Comparison of ENCODE assay signal across 13 mouse cellular contexts in genomic region chr10:81644716-81645115, GRCm38 (mm10). TPM values are rescaled to one million over a fixed set of nuclear protein-coding genes. Genes with fewer than 3 reads are reported as not detected.
DNase-seq lines count a peak whose midpoint lies in the region; ATAC-seq and TF ChIP-seq lines count a peak whose summit lies in the region.
"Had no signal": no experiment of that assay in that cellular context is flagged by ENCODE, and none has a peak within 500 bp of the region (broad histone marks: within the 10 kb centered on the region; RNA-seq: fewer than 3 reads in every experiment).

No protein-coding gene starts in this region.

- peaks cover 6% of the 10 kb centered on the region for H3K79me2 ChIP-seq in myocyte (ENCODE audit: control insufficient read depth, insufficient read depth)

- no peak for TF ChIP-seq CTCF in bone marrow macrophage, adult 2 months (IDR thresholded peaks at IDR 0.05; ENCODE audit: low read depth, low read length)

- H3K4me3 ChIP-seq in heart, embryonic 10.5 days, result no peak overlapping the region
- peak overlapping the region; percentile 100 for H3K4me3 ChIP-seq in megakaryocyte, embryonic 14.5 days (replicated peaks)
- H3K4me3 ChIP-seq in bone marrow macrophage, adult 2 months (ENCODE audit: insufficient read depth, low read length), result peak overlapping the region; percentile 79
- H3K4me3 ChIP-seq in myocyte, result peak overlapping the region; percentile 51

- H3K9me3 ChIP-seq in heart, embryonic 10.5 days, result no peaks in the 10 kb centered on the region
- no peaks in the 10 kb centered on the region for H3K9me3 ChIP-seq in megakaryocyte, embryonic 14.5 days
- H3K9me3 ChIP-seq: forebrain, embryonic 15.5 days; intestine, embryonic 15.5 days had no signal

- peak overlapping the region; percentile 96 for H3K4me2 ChIP-seq in myocyte (ENCODE audit: low read depth)

- peak; percentile 89 for DNase-seq in heart, adult 11 months
- DNase-seq in heart, embryonic 10.5 days (ENCODE audit: low spot score), result no peak
- no peak for DNase-seq in urinary bladder, adult 18-20 months (ENCODE audit: low spot score in 2 of 2)
- DNase-seq: adrenal gland, postnatal 25 days; lung, adult 2 months; midbrain, embryonic 14.5 days; right cerebral cortex, postnatal 14 days had no signal

- no peak for ATAC-seq in megakaryocyte, adult 5-6 weeks (ENCODE audit: poor library complexity, severe bottlenecking)

- no peaks in the 10 kb centered on the region for H3K36me3 ChIP-seq in heart, embryonic 10.5 days
- H3K36me3 ChIP-seq in megakaryocyte, embryonic 14.5 days (replicated peaks; ENCODE audit: low read length), result peaks cover 37% of the 10 kb centered on the region
- no peaks in the 10 kb centered on the region for H3K36me3 ChIP-seq in myocyte (ENCODE audit: control insufficient read depth, insufficient read depth)
- H3K36me3 ChIP-seq: forebrain, embryonic 15.5 days; intestine, embryonic 15.5 days had no signal

- peaks cover 17% of the 10 kb centered on the region for H3K4me1 ChIP-seq in heart, embryonic 10.5 days
- H3K4me1 ChIP-seq in megakaryocyte, embryonic 14.5 days, result peaks cover 55% of the 10 kb centered on the region
- H3K4me1 ChIP-seq in bone marrow macrophage, adult 2 months (ENCODE audit: control insufficient read depth, insufficient read depth, low read length), result peaks cover 13% of the 10 kb centered on the region

- WGBS in heart, embryonic 10.5 days, result 89% methylated on average over 18 of the region's 18 CpGs

- no peak overlapping the region for H3K27ac ChIP-seq in heart, embryonic 10.5 days
- H3K27ac ChIP-seq in bone marrow macrophage, adult 2 months (ENCODE audit: insufficient read depth, low read depth, low read length), result no peak overlapping the region

- H3K27me3 ChIP-seq in heart, embryonic 10.5 days (ENCODE audit: insufficient read depth, poor library complexity, severe bottlenecking), result 0 out of 2 replicates have a peak, but pooled peaks cover 6% of the 10 kb centered on the region
- H3K27me3 ChIP-seq in megakaryocyte, embryonic 14.5 days (replicated peaks), result no peaks in the 10 kb centered on the region
- H3K27me3 ChIP-seq in myocyte (ENCODE audit: control insufficient read depth, insufficient read depth, insufficient read length), result no peaks in the 10 kb centered on the region
- H3K27me3 ChIP-seq: forebrain, embryonic 15.5 days; intestine, embryonic 15.5 days had no signal

- H3ac ChIP-seq in myocyte (ENCODE audit: control insufficient read depth, insufficient read length), result no peak overlapping the region

- no peak for TF ChIP-seq POLR2A in bone marrow macrophage, adult 2 months (IDR thresholded peaks at IDR 0.05; ENCODE audit: borderline replicate concordance, low read depth, low read length)
- TF ChIP-seq POLR2A in myocyte (IDR thresholded peaks at IDR 0.05; ENCODE audit: insufficient read length, low read depth), result no peak

TF ChIP-seq in myocyte, 11 proteins besides CTCF, POLR2A, EP300 and RAD21:
- TF ChIP-seq SRF (IDR thresholded peaks at IDR 0.05; ENCODE audit: control insufficient read depth, insufficient read length, low read depth) (no peak), E2F4 (IDR thresholded peaks at IDR 0.05; ENCODE audit: insufficient read depth) (no peak)

RNA-seq across cellular contexts. Expression of gene Gm10778, which starts 4.1 kb away (rescaled TPM):
- 4.0 and 4.1 TPM in 2 replicates for polyA plus RNA-seq in heart, embryonic 10.5 days (2016; fragmentation: Nextera tagmentation; extraction: Ambion mirVana)
- 0.19 TPM in 1 of 2 replicates, not detected in the other for polyA plus RNA-seq in megakaryocyte, embryonic 14.5 days (2012; ENCODE audit: insufficient read depth, low replicate concordance)
- 3.0 and 5.4 TPM in 2 replicates for total RNA-seq in megakaryocyte, adult 5-6 weeks (2015)
- 3.4 and 4.9 TPM in 2 replicates for total RNA-seq in megakaryocyte, adult 5-6 weeks (2017)
- polyA plus RNA-seq in bone marrow macrophage, adult 2 months (2012; ENCODE audit: insufficient read depth, insufficient read length, missing spikeins), result 0.66 and 0.67 TPM in 2 replicates
- polyA plus RNA-seq in myocyte (2012; fragmentation: generic; extraction: Trizol), result 0.59 TPM

RNA-seq across cellular contexts. Expression of gene Ankrd24, which starts 16.4 kb away (rescaled TPM):
- polyA plus RNA-seq in heart, embryonic 10.5 days (2016; fragmentation: Nextera tagmentation; extraction: Ambion mirVana), result 9.6 and 12.8 TPM in 2 replicates
- 13.7 and 17.3 TPM in 2 replicates for polyA plus RNA-seq in megakaryocyte, embryonic 14.5 days (2012; ENCODE audit: insufficient read depth, low replicate concordance)
- 1.0 and 1.1 TPM in 2 replicates for total RNA-seq in megakaryocyte, adult 5-6 weeks (2015)
- total RNA-seq in megakaryocyte, adult 5-6 weeks (2017), result 1.7 and 1.8 TPM in 2 replicates
- 7.8 and 9.6 TPM in 2 replicates for polyA plus RNA-seq in bone marrow macrophage, adult 2 months (2012; ENCODE audit: insufficient read depth, insufficient read length, missing spikeins)
- 11.8 TPM for polyA plus RNA-seq in myocyte (2012; fragmentation: generic; extraction: Trizol)

RNA-seq across cellular contexts. Expression of gene Sirt6, which starts 17.1 kb away (rescaled TPM):
- 28.5 and 30.7 TPM in 2 replicates for polyA plus RNA-seq in heart, embryonic 10.5 days (2016; fragmentation: Nextera tagmentation; extraction: Ambion mirVana)
- 121 and 174 TPM in 2 replicates for polyA plus RNA-seq in megakaryocyte, embryonic 14.5 days (2012; ENCODE audit: insufficient read depth, low replicate concordance)
- 6.3 and 8.0 TPM in 2 replicates for total RNA-seq in megakaryocyte, adult 5-6 weeks (2015)
- total RNA-seq in megakaryocyte, adult 5-6 weeks (2017), result 2.5 and 6.4 TPM in 2 replicates
- 10.9 and 13.2 TPM in 2 replicates for polyA plus RNA-seq in bone marrow macrophage, adult 2 months (2012; ENCODE audit: insufficient read depth, insufficient read length, missing spikeins)
- 28.0 TPM for polyA plus RNA-seq in myocyte (2012; fragmentation: generic; extraction: Trizol)

RNA-seq across cellular contexts. Expression of gene BC025920, which starts 38.6 kb away (rescaled TPM):
- polyA plus RNA-seq in heart, embryonic 10.5 days (2016; fragmentation: Nextera tagmentation; extraction: Ambion mirVana), result 0.95 and 1.4 TPM in 2 replicates
- polyA plus RNA-seq in megakaryocyte, embryonic 14.5 days (2012; ENCODE audit: insufficient read depth, low replicate concordance), result not detected in 2 replicates
- 1.7 and 2.0 TPM in 2 replicates for total RNA-seq in megakaryocyte, adult 5-6 weeks (2015)
- total RNA-seq in megakaryocyte, adult 5-6 weeks (2017), result 2.3 and 2.4 TPM in 2 replicates
- polyA plus RNA-seq in bone marrow macrophage, adult 2 months (2012; ENCODE audit: insufficient read depth, insufficient read length, missing spikeins), result 0.67 and 0.78 TPM in 2 replicates
- 0.78 TPM for polyA plus RNA-seq in myocyte (2012; fragmentation: generic; extraction: Trizol)

RNA-seq across cellular contexts. Expression of gene Tle6, which starts 43.8 kb away (rescaled TPM):
- 29.0 and 33.9 TPM in 2 replicates for polyA plus RNA-seq in heart, embryonic 10.5 days (2016; fragmentation: Nextera tagmentation; extraction: Ambion mirVana)
- polyA plus RNA-seq in megakaryocyte, embryonic 14.5 days (2012; ENCODE audit: insufficient read depth, low replicate concordance), result 69.5 and 166 TPM in 2 replicates
- 1.9 and 8.9 TPM in 2 replicates for total RNA-seq in megakaryocyte, adult 5-6 weeks (2015)
- 6.5 and 11.4 TPM in 2 replicates for total RNA-seq in megakaryocyte, adult 5-6 weeks (2017)
- 42.3 and 47.9 TPM in 2 replicates for polyA plus RNA-seq in bone marrow macrophage, adult 2 months (2012; ENCODE audit: insufficient read depth, insufficient read length, missing spikeins)
- polyA plus RNA-seq in myocyte (2012; fragmentation: generic; extraction: Trizol), result 15.3 TPM
